Mouse (Mus musculus): ENCODE data around the gene Pnpla1. TPM values are rescaled to one million over a fixed set of nuclear protein-coding genes. Genes with fewer than 3 reads are reported as not detected.

Pnpla1 gene
- total and polyA plus RNA-seq, 3 experiments: 0.02 TPM; not detected in 2

DNA sequence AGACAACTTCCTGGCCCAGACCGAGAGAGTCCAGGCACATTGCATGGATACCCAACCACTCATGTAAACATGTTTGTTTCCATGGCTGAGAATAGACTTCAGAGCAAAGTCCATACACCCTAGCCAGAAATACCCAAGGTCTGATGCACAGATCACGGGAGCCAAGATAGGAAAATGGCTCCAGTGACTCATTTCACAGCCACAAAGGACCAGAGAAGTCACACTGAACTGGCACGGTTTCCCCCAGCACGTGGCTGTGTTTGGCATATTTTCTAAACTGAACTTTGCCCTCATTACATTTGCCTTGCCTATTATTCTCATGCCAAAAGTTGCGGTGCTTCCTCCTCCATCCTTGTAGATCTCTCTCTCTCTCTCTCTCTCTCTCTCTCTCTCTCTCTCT is 55.0 kb downstream of the Pnpla1 start:
- DNase-seq: no peak

DNA sequence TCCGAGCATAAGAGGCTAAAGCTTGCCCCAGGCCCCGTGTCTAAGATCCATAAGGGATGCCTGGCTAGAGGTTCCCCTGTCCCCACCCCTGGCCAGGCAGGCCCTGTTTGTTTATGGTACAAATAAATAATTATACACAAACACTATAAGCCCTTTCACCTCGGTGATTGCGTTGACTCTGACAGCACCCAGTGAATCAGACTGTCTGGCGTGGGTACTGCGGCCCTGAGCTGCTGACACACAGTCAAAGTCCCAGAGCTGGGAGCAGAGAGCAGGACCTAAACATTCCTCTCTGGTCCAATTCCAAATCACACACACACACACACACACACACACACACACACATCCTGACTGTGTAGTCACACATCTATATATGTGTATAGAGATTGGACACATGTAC is 55.7 kb downstream of the Pnpla1 start:
- no peaks in the 10 kb centered on the region for H3K36me3 ChIP-seq (ENCODE audit: control insufficient read depth, insufficient read depth, low read length)
- no peak overlapping the region for H3K9ac ChIP-seq (ENCODE audit: low read depth, low read length)
- no peak for TF ChIP-seq CTCF (IDR thresholded peaks at IDR 0.05)
- no peak for TF ChIP-seq EP300 (IDR thresholded peaks at IDR 0.05; ENCODE audit: insufficient read depth, low read depth, low read length)
- no peak for TF ChIP-seq POLR2A (IDR thresholded peaks at IDR 0.05; ENCODE audit: insufficient read depth, low read depth, low read length)
- intact Hi-C loops (cut with DNase I): no loop called here
- 89% methylated on average over 6 of the region's 6 CpGs for WGBS
- DNase-seq: no peak
- no peaks in the 10 kb centered on the region for H3K79me2 ChIP-seq (replicated peaks; ENCODE audit: control insufficient read depth, insufficient read depth, low read length)
- no peaks in the 10 kb centered on the region for H3K4me1 ChIP-seq (ENCODE audit: control insufficient read depth, insufficient read depth, low read length)
- H3K27ac ChIP-seq: no peak overlapping the region
- no peak overlapping the region for H3K4me3 ChIP-seq
- no peaks in the 10 kb centered on the region for H3K27me3 ChIP-seq (ENCODE audit: control insufficient read depth, insufficient read depth, low read length)

More for the DNA sequence above, 55.0 kb downstream of the Pnpla1 start:
- no peak overlapping the region for H3K9ac ChIP-seq (ENCODE audit: low read depth, low read length)
- no peaks in the 10 kb centered on the region for H3K4me1 ChIP-seq (ENCODE audit: control insufficient read depth, insufficient read depth, low read length)
- WGBS: 34% methylated on average over 5 of the region's 5 CpGs
- no peaks in the 10 kb centered on the region for H3K36me3 ChIP-seq (ENCODE audit: control insufficient read depth, insufficient read depth, low read length)
- no peak overlapping the region for H3K4me3 ChIP-seq
- intact Hi-C loops (cut with DNase I): no loop called here
- H3K27ac ChIP-seq: no peak overlapping the region
- no peak for TF ChIP-seq POLR2A (IDR thresholded peaks at IDR 0.05; ENCODE audit: insufficient read depth, low read depth, low read length)
- no peak for TF ChIP-seq CTCF (IDR thresholded peaks at IDR 0.05)
- no peak for TF ChIP-seq EP300 (IDR thresholded peaks at IDR 0.05; ENCODE audit: insufficient read depth, low read depth, low read length)
- H3K27me3 ChIP-seq (ENCODE audit: control insufficient read depth, insufficient read depth, low read length): no peaks in the 10 kb centered on the region
- no peaks in the 10 kb centered on the region for H3K79me2 ChIP-seq (replicated peaks; ENCODE audit: control insufficient read depth, insufficient read depth, low read length)

DNA sequence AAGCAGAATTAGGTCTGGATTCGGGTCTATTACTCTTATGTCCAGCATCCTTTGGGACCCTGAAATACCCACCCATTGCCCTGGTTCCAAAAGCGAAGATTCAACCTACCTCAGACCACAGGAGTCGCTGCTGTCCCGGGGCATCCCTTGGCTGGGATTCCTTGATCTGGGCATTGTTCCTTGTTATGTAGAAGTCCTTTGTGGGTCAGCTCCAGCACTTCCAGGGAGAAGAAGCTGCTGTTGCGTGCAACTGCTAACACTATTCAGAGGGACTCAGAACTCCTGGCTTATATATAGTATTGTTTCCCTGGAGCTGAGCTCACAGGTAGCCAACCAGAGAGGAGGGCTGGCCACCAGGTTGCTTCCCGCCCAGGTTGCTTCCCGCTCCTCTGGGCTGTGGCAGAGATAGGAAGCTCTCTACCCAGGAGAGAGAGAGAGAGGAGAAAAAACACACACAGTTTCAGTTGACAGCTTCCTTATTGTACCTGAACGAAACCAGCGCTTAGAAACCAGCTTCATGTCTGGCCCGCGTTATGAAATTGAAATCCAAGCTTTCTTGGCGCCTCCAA is 56.9 kb downstream of the Pnpla1 start, which contains the start of gene 4930539E08Rik:
Gene 4930539E08Rik, minus strand, starts transcription at position 265 of the 569 bp plus-strand sequence.
- intact Hi-C loops (cut with DNase I): no loop called here
- H3K4me3 ChIP-seq: no peak within 1 kb of the TSS
- no peak within 1 kb of the TSS for H3K27ac ChIP-seq
- WGBS: 80% methylated on average over 12 of the region's 12 CpGs
- H3K4me1 ChIP-seq (ENCODE audit: control insufficient read depth, insufficient read depth, low read length): no peaks in the 10 kb centered on the region
- no peak for DNase-seq
- H3K27me3 ChIP-seq (ENCODE audit: control insufficient read depth, insufficient read depth, low read length): no peaks in the 10 kb centered on the region
- H3K79me2 ChIP-seq (replicated peaks; ENCODE audit: control insufficient read depth, insufficient read depth, low read length): no peaks in the 10 kb centered on the region
- TF ChIP-seq EP300 (IDR thresholded peaks at IDR 0.05; ENCODE audit: insufficient read depth, low read depth, low read length): no peak
- H3K36me3 ChIP-seq (ENCODE audit: control insufficient read depth, insufficient read depth, low read length): no peaks in the 10 kb centered on the region
- H3K9ac ChIP-seq (ENCODE audit: low read depth, low read length): no peak within 1 kb of the TSS

DNA sequence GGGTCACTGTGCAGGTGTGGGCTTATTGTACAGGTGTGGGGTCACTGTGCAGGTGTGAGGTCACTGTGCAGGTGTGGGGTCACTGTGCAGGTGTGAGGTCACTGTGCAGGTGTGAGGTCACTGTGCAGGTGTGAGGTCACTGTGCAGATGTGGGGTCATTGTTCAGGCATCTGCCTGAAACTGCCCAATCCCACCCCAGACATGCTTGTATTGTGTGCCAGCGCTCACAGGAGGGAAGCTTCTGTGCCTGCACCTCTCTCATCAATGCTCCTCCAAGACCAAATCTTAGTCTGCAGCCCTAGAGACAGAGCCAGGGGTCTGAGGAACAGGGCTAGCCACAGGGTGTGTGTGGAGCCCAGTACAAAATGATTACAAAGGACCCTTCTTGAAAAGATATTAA is 58.3 kb downstream of the Pnpla1 start:
- H3K9ac ChIP-seq (ENCODE audit: low read depth, low read length): no peak overlapping the region

DNA sequence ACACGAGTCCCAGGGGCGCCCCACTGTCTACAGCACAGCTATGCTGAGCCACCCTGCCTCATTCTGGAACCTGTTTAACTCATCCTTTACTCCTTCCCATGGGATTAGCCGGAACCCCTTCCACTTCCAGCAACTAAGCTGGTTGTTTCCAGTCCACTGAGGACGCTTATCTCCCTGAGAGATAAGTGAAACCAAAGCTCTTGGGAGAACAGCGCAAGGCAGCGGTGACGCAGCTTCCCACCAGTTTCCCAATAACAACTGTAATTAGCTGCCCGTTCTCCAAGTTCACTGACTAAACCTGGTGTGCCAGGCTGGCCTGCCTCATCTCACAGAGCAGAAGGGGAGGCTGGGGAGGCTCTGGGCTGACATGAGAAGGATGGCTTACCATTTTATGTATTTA is 62.9 kb downstream of the Pnpla1 start:
- Histone ChIP-seq H3K9ac (ENCODE audit: low read depth, low read length) (no peak overlapping the region), H3K4me3 (no peak overlapping the region), H3K27me3 (ENCODE audit: control insufficient read depth, insufficient read depth, low read length) (no peaks in the 10 kb centered on the region), H3K4me1 (ENCODE audit: control insufficient read depth, insufficient read depth, low read length) (no peaks in the 10 kb centered on the region), H3K79me2 (replicated peaks; ENCODE audit: control insufficient read depth, insufficient read depth, low read length) (no peaks in the 10 kb centered on the region), H3K27ac (no peak overlapping the region; the same call in 1 of the 2 replicates), H3K36me3 (ENCODE audit: control insufficient read depth, insufficient read depth, low read length) (no peaks in the 10 kb centered on the region)
- TF ChIP-seq CTCF (IDR thresholded peaks at IDR 0.05) (no peak), EP300 (IDR thresholded peaks at IDR 0.05; ENCODE audit: insufficient read depth, low read depth, low read length) (peak; percentile 47; the same call in 1 of the 2 replicates), POLR2A (IDR thresholded peaks at IDR 0.05; ENCODE audit: insufficient read depth, low read depth, low read length) (no peak)
- WGBS: 28% methylated on average over 8 of the region's 8 CpGs
- no peak for DNase-seq
- intact Hi-C loops (cut with DNase I): no loop called here

More for the DNA sequence above, 58.3 kb downstream of the Pnpla1 start:
- Histone ChIP-seq H3K27me3 (ENCODE audit: control insufficient read depth, insufficient read depth, low read length) (no peaks in the 10 kb centered on the region), H3K27ac (no peak overlapping the region), H3K4me3 (no peak overlapping the region), H3K79me2 (replicated peaks; ENCODE audit: control insufficient read depth, insufficient read depth, low read length) (no peaks in the 10 kb centered on the region), H3K4me1 (ENCODE audit: control insufficient read depth, insufficient read depth, low read length) (no peaks in the 10 kb centered on the region), H3K36me3 (ENCODE audit: control insufficient read depth, insufficient read depth, low read length) (no peaks in the 10 kb centered on the region)
- intact Hi-C loops (cut with DNase I): no loop called here
- whole genome bisulfite sequencing: 91% methylated on average over 1 of the region's 1 CpGs
- no peak for DNase-seq
- TF ChIP-seq POLR2A (IDR thresholded peaks at IDR 0.05; ENCODE audit: insufficient read depth, low read depth, low read length) (no peak), CTCF (IDR thresholded peaks at IDR 0.05) (no peak), EP300 (IDR thresholded peaks at IDR 0.05; ENCODE audit: insufficient read depth, low read depth, low read length) (no peak)

DNA sequence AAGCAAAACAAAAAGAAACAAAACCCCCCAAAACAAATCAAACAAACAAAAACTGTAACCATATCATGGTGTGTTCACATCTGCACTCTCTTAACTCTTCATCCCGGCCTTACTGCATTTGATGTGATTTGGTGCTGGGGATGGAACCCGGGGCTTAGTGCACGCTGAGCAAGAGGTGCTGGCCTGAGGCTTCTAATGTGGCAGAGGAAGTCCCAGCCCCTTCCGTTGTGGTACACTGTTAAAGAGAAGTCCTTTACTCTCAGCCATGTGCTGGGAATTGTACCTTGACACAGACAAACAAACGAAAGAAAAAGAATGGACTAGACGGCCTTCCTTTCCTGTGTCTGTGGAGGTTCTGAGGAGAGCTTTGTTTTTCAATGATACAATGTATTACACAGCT is 63.9 kb downstream of the Pnpla1 start:
- no peak for TF ChIP-seq POLR2A (IDR thresholded peaks at IDR 0.05; ENCODE audit: insufficient read depth, low read depth, low read length)
- no peak for TF ChIP-seq EP300 (IDR thresholded peaks at IDR 0.05; ENCODE audit: insufficient read depth, low read depth, low read length)
- TF ChIP-seq CTCF (IDR thresholded peaks at IDR 0.05): no peak
- Histone ChIP-seq H3K4me3 (no peak overlapping the region), H3K79me2 (replicated peaks; ENCODE audit: control insufficient read depth, insufficient read depth, low read length) (no peaks in the 10 kb centered on the region), H3K27ac (no peak overlapping the region), H3K9ac (ENCODE audit: low read depth, low read length) (no peak overlapping the region), H3K4me1 (ENCODE audit: control insufficient read depth, insufficient read depth, low read length) (peaks cover 1% of the 10 kb centered on the region), H3K36me3 (ENCODE audit: control insufficient read depth, insufficient read depth, low read length) (no peaks in the 10 kb centered on the region), H3K27me3 (ENCODE audit: control insufficient read depth, insufficient read depth, low read length) (no peaks in the 10 kb centered on the region)
- intact Hi-C loops (cut with DNase I): no loop called here
- 57% methylated on average over 6 of the region's 6 CpGs for WGBS
- DNase-seq: no peak
